Mouse (Mus musculus) myocyte (in vitro differentiated cells): ENCODE results near the gene Sox5.

Experiments used
- MYOG ChIP-seq, 3 experiments: IDR thresholded peaks; one replicate each; pipeline ENCODE4 v1.6.1; 2011; ENCODE audit warnings: control low read depth in 2 of 3, low read depth in 2 of 3, mild to moderate bottlenecking in 2 of 3; ENCODE audit not compliant: insufficient read length in 2 of 3, control insufficient read depth in 1 of 3, insufficient read depth in 1 of 3
- POLR2A ChIP-seq: IDR thresholded peaks from one replicate; pipeline ENCODE4 v1.6.1; 2011; ENCODE audit warnings: low read depth, mild to moderate bottlenecking, control low read depth, moderate library complexity; ENCODE audit not compliant: insufficient read length
- REST ChIP-seq: IDR thresholded peaks from one replicate; pipeline ENCODE4 v1.6.1; 2011; ENCODE audit warnings: mild to moderate bottlenecking, control low read depth, moderate library complexity; ENCODE audit not compliant: insufficient read depth, insufficient read length
- SRF ChIP-seq: IDR thresholded peaks from one replicate; pipeline ENCODE4 v1.6.1; 2011; ENCODE audit warnings: low read depth; ENCODE audit not compliant: control insufficient read depth, insufficient read length
- TCF12 ChIP-seq: IDR thresholded peaks from one replicate; pipeline ENCODE4 v1.6.1; 2011; ENCODE audit warnings: mild to moderate bottlenecking, control low read depth; ENCODE audit not compliant: poor library complexity, insufficient read depth, severe bottlenecking
- TCF3 ChIP-seq: IDR thresholded peaks from one replicate; pipeline ENCODE4 v1.6.1; 2011; ENCODE audit warnings: low read depth, control low read depth; ENCODE audit not compliant: insufficient read length

GRCm38 (mm10) chr6:144333146-144333545 is 448.6 kb downstream of the Sox5 start:
- no peak for TF ChIP-seq MYOG (IDR thresholded peaks at IDR 0.05; ENCODE audit: control insufficient read depth in 1 of 3, insufficient read depth in 1 of 3, insufficient read length in 2 of 3, low read depth in 2 of 3)
- TF ChIP-seq TCF3, result no peak
- no peak for TF ChIP-seq POLR2A
- TF ChIP-seq TCF12, result no peak
- no peak for TF ChIP-seq REST
- no peak for TF ChIP-seq SRF
